Mouse (Mus musculus): ENCODE results near the gene Cnn2.
"Not testable (repeated sequence)": the region's sequence is repeated elsewhere in the genome, so short reads cannot be mapped to it uniquely, and the experiment has no call there.

The Cnn2 gene

GRCm38 (mm10) chr10:80045364-80045763 is 57.0 kb downstream of the Cnn2 start:
- not testable (repeated sequence) for DNase-seq

Data from spleen, adult 18-20 months (tissue).